Mouse (Mus musculus): ENCODE data around the gene Plcb1.

DNA sequence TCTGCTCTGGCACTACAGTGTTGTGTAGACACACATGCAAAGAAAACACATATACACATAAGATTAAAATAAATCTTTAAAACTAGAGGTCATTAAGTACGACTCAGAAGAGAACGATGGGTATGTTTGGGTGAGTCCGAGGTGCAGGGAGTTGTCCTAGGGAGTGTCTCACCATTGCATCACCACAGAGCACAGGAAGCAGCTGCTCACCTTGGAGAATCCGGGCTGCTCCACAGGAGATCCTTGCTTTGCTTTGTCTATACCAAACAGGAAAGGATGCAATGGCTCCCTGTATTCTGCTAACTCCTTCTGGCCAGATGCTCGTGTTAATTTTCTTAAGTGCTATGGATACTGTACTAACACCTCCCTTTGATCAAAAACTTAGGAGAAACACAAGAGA lies 287.1 kb downstream of the Plcb1 start:
- TF ChIP-seq EP300 (IDR thresholded peaks at IDR 0.05; ENCODE audit: insufficient read depth, low read depth, low read length) = no peak
- TF ChIP-seq CTCF (IDR thresholded peaks at IDR 0.05) = no peak
- TF ChIP-seq POLR2A (IDR thresholded peaks at IDR 0.05; ENCODE audit: insufficient read depth, low read depth, low read length) = no peak
